Mouse (Mus musculus) forebrain, embryonic 10.5 days (tissue): ENCODE data around the gene Ovol1. TPM values are rescaled to one million over a fixed set of nuclear protein-coding genes. Genes with fewer than 3 reads are reported as not detected.

Source experiments
- DNase-seq: peaks from one replicate; pipeline ENCODE4 v3.0.0-alpha.2; 2017; ENCODE audit warnings: low spot score; ENCODE audit errors: extremely low spot score
- H3K27ac ChIP-seq: fragments of 300-500 bp; sonication (generic); 2 replicates; pipeline ENCODE4 v1.5.1; 2016; ENCODE audit warnings: mild to moderate bottlenecking
- H3K27me3 ChIP-seq: fragments of 300-500 bp; sonication (generic); 2 replicates; pipeline ENCODE4 v1.6.1; 2016; ENCODE audit warnings: mild to moderate bottlenecking; ENCODE audit not compliant: poor library complexity, severe bottlenecking
- H3K36me3 ChIP-seq: fragments of 300-500 bp; sonication (generic); replicated peaks from 2 replicates; pipeline ENCODE4 v1.6.1; 2016; ENCODE audit warnings: mild to moderate bottlenecking, moderate library complexity
- H3K4me1 ChIP-seq: fragments of 300-500 bp; sonication (generic); 2 replicates; pipeline ENCODE4 v1.6.1; 2016
- H3K4me3 ChIP-seq: fragments of 300-500 bp; sonication (generic); 2 replicates; pipeline ENCODE4 v1.5.1; 2016; ENCODE audit warnings: mild to moderate bottlenecking, moderate library complexity
- H3K9me3 ChIP-seq: fragments of 300-500 bp; sonication (generic); 2 replicates; pipeline ENCODE4 v1.6.1; 2016; ENCODE audit warnings: mild to moderate bottlenecking, moderate library complexity
- WGBS: fragments of 180-500 bp; shearing (Covaris S2); methylation state at CpG from one replicate; pipeline ENCODE4 v1.1.7; 2016; 5-methylcytosine and 5-hydroxymethylcytosine counted together
- polyA plus RNA-seq: library from polyadenylated mRNA; unstranded; fragments of >200 nt; fragmentation: Nextera tagmentation; extraction: Ambion mirVana; gene quantifications from 2 replicates; pipeline ENCODE4 v1.2.1, GENCODE M21; 2016

Ovol1 gene
- polyA plus RNA-seq, 1 experiment from 2014 or later: 0.37 TPM

DNA sequence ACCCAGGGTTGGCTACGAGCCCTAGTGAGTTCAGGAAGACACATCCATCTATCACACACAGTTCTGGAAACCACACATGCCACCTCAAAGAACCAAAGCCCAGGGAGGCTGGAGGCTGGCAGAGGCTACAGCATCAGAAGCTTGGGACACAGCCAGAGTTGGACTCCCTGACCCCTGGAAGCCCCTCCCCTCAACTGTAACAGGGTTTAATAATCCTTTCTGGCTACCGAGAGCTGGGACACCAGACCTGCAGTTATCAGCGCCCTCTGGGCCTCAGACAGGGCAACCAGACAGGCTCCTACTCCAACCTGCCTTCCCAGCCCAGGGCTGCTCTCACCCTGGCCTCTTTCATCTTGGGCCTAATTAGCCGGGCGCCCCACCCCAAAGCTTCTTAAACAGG lies 5.9 kb upstream of the Ovol1 start:
- no peaks in the 10 kb centered on the region for H3K9me3 ChIP-seq
- H3K4me3 ChIP-seq: peak overlapping the region; percentile 82
- no peak for DNase-seq
- H3K4me1 ChIP-seq: peaks cover 32% of the 10 kb centered on the region
- peaks cover 74% of the 10 kb centered on the region for H3K27me3 ChIP-seq
- no peak overlapping the region for H3K27ac ChIP-seq
- 56% methylated on average over 5 of the region's 5 CpGs for WGBS
- H3K36me3 ChIP-seq: 0 out of 2 replicates have a peak, but pooled peaks cover 4% of the 10 kb centered on the region

DNA sequence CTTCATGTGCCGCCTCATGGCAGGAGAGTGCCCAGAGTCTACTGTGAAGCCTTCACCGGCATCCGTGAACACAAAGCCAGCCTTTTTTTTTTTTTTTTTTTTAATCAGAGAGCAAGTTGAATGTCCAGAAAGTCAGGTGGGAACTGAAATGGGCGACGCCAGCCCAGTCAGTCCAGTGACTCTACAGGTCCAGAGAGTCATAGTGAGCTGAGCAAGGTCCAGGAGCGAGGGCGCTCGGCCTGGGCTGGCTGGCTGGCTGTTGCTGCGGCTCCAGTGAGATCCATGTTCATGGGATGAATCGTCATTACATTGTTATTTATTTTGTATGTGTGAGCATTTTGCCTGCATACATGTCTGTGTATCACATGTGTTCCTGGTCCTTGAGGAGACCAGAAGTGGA lies 2.3 kb upstream of the Ovol1 start:
- WGBS: 93% methylated on average over 10 of the region's 10 CpGs
- peaks cover 42% of the 10 kb centered on the region for H3K4me1 ChIP-seq
- no peak for DNase-seq
- H3K27me3 ChIP-seq: peaks cover 95% of the 10 kb centered on the region
- H3K27ac ChIP-seq: no peak overlapping the region
- H3K9me3 ChIP-seq: no peaks in the 10 kb centered on the region
- no peaks in the 10 kb centered on the region for H3K36me3 ChIP-seq
- H3K4me3 ChIP-seq: no peak overlapping the region

DNA sequence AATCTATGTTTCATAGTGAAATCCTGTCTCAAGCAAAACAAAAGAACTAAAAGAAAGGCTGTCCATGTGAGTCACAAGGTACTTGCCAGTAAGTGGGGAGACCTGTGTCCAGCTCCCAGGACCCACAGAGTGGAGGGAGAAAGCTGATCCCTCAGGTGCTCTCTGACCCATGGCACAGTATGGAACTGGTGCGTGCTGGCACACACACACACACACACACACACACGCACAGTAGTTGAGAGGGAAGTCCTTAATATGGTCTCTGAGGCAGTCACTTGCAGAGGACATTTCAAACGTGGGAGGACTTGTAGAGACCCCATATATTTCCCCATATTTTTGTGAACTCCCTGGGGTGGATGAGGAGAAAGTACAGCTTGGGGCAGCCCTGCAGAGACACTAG lies 1.4 kb upstream of the Ovol1 start:
- Histone ChIP-seq H3K27me3 (peaks cover 100% of the 10 kb centered on the region), H3K4me3 (no peak overlapping the region), H3K9me3 (no peaks in the 10 kb centered on the region), H3K4me1 (peaks cover 33% of the 10 kb centered on the region), H3K27ac (no peak overlapping the region), H3K36me3 (no peaks in the 10 kb centered on the region)
- no peak for DNase-seq
- 58% methylated on average over 3 of the region's 3 CpGs for WGBS

DNA sequence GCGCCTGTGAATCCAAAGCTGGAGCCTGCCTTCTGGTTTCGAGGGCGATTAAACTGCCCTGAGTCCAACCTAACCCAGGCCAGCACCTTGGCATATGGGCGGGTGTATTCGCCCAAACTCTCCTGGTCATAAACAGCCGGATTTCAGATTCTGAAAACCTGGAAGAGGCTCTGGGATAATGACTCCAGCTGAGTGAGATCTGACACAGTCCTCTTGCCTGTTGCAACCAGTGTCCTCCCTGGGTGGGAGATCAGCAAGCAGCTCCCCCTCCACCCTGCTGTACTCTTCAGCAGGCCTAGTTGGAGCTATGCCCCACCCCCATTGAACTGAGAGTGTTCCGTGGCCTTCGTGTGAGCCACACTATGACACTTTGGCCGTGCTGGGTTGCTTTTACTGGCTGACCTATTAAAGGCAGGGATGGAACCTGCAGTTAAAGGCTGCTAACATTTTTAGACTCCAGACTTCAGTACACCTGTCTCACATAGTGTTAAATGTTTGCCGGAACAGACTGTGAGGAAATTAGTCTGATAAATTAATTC lies 875 bp upstream of the Ovol1 start:
- no peak for DNase-seq
- H3K27me3 ChIP-seq: peaks cover 100% of the 10 kb centered on the region
- H3K4me1 ChIP-seq: peaks cover 27% of the 10 kb centered on the region
- H3K4me3 ChIP-seq: peak overlapping the region; percentile 47
- no peaks in the 10 kb centered on the region for H3K36me3 ChIP-seq
- 0 out of 2 replicates have a peak overlapping the region, but pooled peaks have one; percentile 3 for H3K27ac ChIP-seq
- WGBS: 15% methylated on average over 10 of the region's 10 CpGs
- no peaks in the 10 kb centered on the region for H3K9me3 ChIP-seq

DNA sequence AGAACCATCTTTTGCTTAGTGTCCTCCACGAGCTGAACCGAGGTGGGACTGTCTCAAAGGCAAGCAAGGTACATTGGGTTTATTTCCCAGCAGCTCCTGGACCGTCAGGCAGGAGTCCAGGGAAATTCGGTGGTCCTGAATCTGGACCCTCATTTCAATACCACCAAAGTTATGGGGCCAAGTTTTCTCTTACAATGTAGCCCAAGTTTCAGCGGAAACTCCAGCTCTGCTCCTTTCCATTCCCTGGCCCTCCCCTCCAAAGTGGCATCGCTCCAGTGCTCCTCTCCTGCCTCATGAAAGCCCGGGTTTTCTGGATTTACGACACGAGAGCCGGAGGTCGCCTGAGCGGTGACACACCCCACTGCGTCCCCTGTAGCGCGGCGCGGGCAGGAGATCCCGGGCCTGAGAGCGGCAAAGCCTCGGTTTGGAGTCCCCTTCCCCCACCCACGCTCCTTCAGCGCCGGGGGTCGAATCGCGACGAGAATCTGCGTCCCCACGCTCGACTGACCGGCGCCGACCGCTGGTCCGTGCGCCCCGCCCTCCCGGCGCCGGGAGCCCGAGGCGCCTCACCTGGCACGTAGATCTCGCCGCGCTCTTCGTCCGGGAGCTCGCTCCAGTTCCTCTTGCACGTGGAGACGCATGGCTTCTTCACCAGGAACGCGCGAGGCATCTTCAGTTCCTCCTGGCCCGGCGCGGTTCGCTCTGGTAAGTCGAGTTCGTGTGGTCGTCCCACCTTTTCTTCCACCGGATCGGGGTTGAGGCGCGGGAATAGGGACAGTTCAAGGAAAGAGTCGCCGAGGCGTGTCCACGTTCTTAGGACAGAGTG lies 602 bp downstream of the Ovol1 start:
- H3K9me3 ChIP-seq: no peaks in the 10 kb centered on the region
- H3K36me3 ChIP-seq: no peaks in the 10 kb centered on the region
- H3K27ac ChIP-seq: no peak overlapping the region
- DNase-seq: no peak
- peaks cover 100% of the 10 kb centered on the region for H3K27me3 ChIP-seq
- peaks cover 25% of the 10 kb centered on the region for H3K4me1 ChIP-seq
- WGBS: 1% methylated on average over 69 of the region's 69 CpGs
- H3K4me3 ChIP-seq: peak overlapping the region; percentile 47

DNA sequence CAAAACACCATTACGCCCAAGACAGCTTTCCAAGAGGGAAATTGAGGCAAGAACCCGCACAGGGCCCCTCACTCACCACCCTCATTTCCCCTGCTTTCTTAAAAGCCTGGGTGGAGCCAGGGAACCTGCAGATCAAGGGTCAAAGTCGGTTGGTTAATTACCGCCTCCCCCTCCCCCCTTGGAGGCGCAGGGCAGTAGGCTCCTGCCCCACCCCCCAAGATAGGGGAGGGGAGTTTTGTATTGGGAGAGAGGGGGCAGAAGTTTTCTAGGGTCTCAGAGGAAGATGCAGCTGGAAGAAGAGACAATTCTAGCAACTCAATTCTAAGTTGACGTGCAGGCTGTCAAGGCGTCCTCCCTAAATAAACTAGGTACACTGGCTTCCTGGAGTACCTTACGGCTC lies 1.2 kb downstream of the Ovol1 start:
- no peak overlapping the region for H3K27ac ChIP-seq
- peaks cover 100% of the 10 kb centered on the region for H3K27me3 ChIP-seq
- H3K9me3 ChIP-seq: no peaks in the 10 kb centered on the region
- peak overlapping the region; percentile 47; the same call in 1 of the 2 replicates for H3K4me3 ChIP-seq
- no peak for DNase-seq
- peaks cover 25% of the 10 kb centered on the region for H3K4me1 ChIP-seq
- WGBS: 19% methylated on average over 8 of the region's 8 CpGs
- H3K36me3 ChIP-seq: no peaks in the 10 kb centered on the region

DNA sequence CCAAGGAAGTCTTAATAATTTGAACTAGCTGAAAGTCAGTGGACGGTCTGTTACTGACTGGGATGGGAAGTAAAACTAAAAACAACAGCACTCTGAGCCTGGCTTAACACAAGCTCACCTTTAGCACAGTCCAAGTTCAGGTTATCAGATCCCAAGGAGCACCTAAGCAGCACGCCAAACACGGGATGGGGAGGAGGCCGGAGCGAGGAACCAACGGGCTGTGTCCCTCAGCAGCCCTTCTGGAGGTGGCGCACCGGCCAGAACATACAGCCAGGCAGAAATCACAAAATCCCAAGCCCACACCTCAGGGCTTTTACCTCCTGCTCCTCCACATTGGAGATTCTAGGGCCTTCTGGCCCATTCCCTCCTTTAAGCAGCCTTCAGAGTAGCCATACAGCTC lies 1.7 kb downstream of the Ovol1 start:
- no peak overlapping the region for H3K27ac ChIP-seq
- H3K4me3 ChIP-seq: no peak overlapping the region
- 56% methylated on average over 8 of the region's 8 CpGs for WGBS
- DNase-seq: no peak
- peaks cover 25% of the 10 kb centered on the region for H3K4me1 ChIP-seq
- H3K27me3 ChIP-seq: peaks cover 100% of the 10 kb centered on the region
- H3K9me3 ChIP-seq: no peaks in the 10 kb centered on the region
- no peaks in the 10 kb centered on the region for H3K36me3 ChIP-seq

DNA sequence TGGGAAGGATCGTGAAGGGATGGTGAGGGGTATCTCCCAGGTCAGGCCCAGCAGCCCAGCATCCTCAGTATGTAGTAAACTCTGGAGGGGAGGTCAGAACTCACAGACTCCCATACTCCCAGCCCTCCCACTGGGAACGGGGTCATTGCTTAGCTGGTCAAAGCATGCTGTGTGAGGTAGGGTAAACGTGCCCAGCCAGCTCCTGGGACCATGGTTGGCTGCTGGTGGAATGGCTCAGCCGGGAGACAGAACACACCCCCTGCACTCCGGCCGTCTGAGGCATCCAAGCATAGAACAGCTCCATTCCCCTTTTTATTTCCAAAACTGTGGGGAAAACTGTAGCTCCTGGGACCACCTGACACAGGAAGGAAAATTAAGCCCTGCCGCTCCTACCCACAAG lies 2.3 kb downstream of the Ovol1 start:
- H3K4me3 ChIP-seq: no peak overlapping the region
- peaks cover 100% of the 10 kb centered on the region for H3K27me3 ChIP-seq
- H3K27ac ChIP-seq: no peak overlapping the region
- DNase-seq: no peak
- 51% methylated on average over 7 of the region's 7 CpGs for WGBS
- no peaks in the 10 kb centered on the region for H3K36me3 ChIP-seq
- H3K4me1 ChIP-seq: peaks cover 25% of the 10 kb centered on the region
- H3K9me3 ChIP-seq: no peaks in the 10 kb centered on the region

DNA sequence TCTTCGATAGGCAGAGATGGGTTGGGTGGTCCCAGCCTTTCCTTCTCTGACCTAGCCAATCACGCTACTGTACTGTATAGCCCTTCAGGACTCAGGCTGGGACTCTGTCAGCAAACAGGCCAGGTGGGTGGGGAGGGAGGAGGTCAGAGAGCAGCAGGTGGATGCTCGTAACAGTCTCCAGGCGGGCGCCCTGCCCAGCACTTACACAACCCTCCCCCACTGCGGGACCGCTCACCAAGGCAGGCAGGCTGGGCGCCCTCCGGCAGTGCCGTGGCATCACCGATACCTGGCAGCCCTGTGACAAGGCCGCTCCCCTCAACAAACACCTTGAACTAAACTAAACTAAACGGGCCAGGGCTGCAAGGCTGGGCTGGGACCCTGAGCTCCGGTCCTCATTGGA lies 6.2 kb downstream of the Ovol1 start:
- Histone ChIP-seq H3K4me3 (no peak overlapping the region), H3K4me1 (peaks cover 6% of the 10 kb centered on the region), H3K9me3 (no peaks in the 10 kb centered on the region), H3K36me3 (no peaks in the 10 kb centered on the region), H3K27me3 (peaks cover 68% of the 10 kb centered on the region), H3K27ac (no peak overlapping the region)
- 77% methylated on average over 14 of the region's 14 CpGs for WGBS
- DNase-seq: no peak

DNA sequence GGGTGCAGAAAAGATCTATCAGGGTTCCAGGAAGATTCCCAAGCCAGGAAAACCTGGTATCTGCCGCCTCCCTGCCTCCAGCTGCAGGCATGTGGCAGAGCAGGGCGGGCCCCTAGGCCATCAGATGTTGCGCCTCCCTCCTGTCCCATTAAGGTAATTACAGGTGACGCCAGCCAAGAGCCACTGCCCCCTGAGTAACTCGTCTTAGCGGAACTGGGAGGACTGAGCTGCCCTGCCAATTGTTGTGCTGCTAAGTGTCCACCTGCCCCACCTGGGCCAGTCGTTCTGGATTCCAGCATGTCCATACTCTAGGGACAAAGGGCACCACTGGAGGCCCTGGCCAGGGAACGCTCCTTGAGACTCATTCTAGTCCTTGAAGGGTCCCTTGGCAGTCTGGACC lies 6.6 kb downstream of the Ovol1 start:
- 54% methylated on average over 8 of the region's 8 CpGs for WGBS

DNA sequence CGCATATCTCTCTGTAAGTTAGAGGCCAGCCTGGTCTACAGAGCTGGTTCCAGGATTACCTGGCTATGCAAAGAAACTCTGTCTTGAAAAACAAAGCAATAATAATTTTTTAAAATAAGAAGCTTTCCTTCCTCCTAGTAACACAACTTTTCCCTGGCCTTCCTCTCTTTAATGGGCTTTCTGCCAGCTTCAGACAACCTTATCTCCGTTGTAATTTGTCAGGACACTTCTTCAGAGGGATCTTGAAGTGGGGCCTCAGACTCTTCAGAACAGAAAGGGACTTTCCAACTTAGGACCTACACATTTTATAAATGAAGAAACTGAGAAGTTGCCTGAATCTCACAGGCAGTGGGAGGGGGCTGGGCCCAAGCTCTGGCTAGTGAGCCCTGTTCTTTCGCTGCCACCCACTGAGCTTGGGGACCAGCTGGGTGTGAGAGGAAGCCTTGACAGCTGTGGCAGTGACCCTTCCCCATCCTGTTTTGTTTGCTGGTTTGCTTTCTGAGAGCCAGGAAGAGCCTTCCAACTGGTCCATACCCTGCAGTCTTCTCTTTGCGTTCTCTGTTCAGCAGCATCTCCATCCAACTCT lies 12.9 kb downstream of the Ovol1 start:
- Histone ChIP-seq H3K9me3 (no peaks in the 10 kb centered on the region), H3K4me1 (peaks cover 5% of the 10 kb centered on the region; the same call in 1 of the 2 replicates), H3K27ac (no peak overlapping the region), H3K27me3 (peaks cover 1% of the 10 kb centered on the region; the same call in 1 of the 2 replicates), H3K36me3 (no peaks in the 10 kb centered on the region), H3K4me3 (no peak overlapping the region)
- DNase-seq: no peak
- 88% methylated on average over 4 of the region's 4 CpGs for WGBS

More for the DNA sequence above, 6.6 kb downstream of the Ovol1 start:
- Histone ChIP-seq H3K4me3 (no peak overlapping the region), H3K9me3 (no peaks in the 10 kb centered on the region), H3K27ac (no peak overlapping the region), H3K36me3 (no peaks in the 10 kb centered on the region), H3K4me1 (peaks cover 2% of the 10 kb centered on the region), H3K27me3 (peaks cover 64% of the 10 kb centered on the region)
- DNase-seq: no peak

DNA sequence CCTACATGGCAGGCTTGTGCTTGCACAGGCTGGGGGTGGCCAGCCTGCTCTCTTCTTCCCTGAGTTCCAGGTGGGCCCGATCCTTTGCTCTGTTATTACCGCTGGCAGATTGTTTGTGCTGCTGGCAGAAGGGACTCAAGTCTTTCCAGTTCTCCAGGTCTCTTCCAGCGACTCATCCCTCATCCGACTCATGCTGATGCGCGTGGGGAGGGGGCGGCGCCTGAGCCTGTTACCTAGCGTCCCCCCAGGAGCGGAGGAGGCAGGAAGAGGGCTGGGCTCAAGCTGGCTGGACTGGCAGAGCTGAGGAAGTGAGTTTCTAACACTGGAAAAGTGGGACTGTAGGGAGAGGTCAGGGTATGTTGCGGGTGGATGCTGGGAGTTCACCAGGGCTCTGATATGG lies 16.4 kb downstream of the Ovol1 start:
- Histone ChIP-seq H3K4me1 (peaks cover 5% of the 10 kb centered on the region; the same call in 1 of the 2 replicates), H3K27ac (no peak overlapping the region), H3K4me3 (no peak overlapping the region), H3K36me3 (no peaks in the 10 kb centered on the region), H3K27me3 (no peaks in the 10 kb centered on the region), H3K9me3 (no peaks in the 10 kb centered on the region)
- DNase-seq: no peak
- 57% methylated on average over 11 of the region's 11 CpGs for WGBS

DNA sequence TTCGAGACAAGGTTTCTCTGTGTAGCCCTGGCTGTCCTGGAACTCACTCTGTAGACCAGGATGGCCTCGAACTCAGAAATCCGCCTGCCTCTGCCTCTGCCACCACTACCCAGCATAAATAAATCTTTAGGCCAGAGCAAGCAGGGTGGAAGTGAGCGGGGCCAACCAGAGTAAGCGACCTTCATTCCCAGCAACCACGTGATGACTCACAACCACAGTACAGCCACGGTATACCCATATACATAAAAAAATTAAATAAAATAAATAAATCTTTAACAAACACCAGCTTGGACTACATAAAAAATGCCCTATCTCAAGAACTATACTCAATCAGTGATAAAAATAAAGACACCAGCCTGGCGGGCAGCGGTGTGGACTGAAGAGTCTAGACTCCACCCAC lies 17.1 kb downstream of the Ovol1 start:
- no peaks in the 10 kb centered on the region for H3K27me3 ChIP-seq
- DNase-seq: no peak
- H3K4me3 ChIP-seq: no peak overlapping the region
- H3K36me3 ChIP-seq: no peaks in the 10 kb centered on the region
- H3K27ac ChIP-seq: no peak overlapping the region
- peaks cover 5% of the 10 kb centered on the region; the same call in 1 of the 2 replicates for H3K4me1 ChIP-seq
- no peaks in the 10 kb centered on the region for H3K9me3 ChIP-seq
- whole genome bisulfite sequencing: 90% methylated on average over 9 of the region's 9 CpGs
